Mouse (Mus musculus): ENCODE results near the gene Rbm48.
A peak's percentile ranks its signal among the peaks of the same experiment; 100 is the strongest.
"Not testable (repeated sequence)": the region's sequence is repeated elsewhere in the genome, so short reads cannot be mapped to it uniquely, and the experiment has no call there.

Gene Rbm48

DNA sequence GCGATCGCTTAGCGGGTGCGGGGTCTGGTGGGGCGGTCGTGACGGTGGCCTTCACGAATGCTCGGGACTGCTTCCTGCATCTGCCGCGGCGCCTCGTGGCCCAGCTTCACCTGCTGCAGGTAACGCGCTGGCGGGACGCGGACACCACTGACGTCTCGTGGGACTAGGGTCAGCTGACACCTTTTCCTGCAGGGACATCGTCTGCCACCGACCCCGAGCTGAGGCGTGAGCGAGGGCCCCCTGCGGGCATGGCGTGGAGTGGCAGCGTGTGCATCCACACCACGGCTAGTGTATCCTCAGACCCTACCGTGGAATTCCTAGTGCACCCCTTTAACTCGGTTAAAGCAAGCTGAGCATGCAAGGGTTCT, at the start of gene Rbm48:
Rbm48 (minus strand) TSS at position 187 of the 368 bp plus-strand sequence.
- peak; percentile 80 to 81 for DNase-seq (ENCODE audit: low spot score in 2 of 2)

GRCm38 (mm10) chr5:3645326-3645725, 48.9 kb upstream of the Rbm48 start:
- no peak for DNase-seq (ENCODE audit: low spot score in 2 of 2)

DNA sequence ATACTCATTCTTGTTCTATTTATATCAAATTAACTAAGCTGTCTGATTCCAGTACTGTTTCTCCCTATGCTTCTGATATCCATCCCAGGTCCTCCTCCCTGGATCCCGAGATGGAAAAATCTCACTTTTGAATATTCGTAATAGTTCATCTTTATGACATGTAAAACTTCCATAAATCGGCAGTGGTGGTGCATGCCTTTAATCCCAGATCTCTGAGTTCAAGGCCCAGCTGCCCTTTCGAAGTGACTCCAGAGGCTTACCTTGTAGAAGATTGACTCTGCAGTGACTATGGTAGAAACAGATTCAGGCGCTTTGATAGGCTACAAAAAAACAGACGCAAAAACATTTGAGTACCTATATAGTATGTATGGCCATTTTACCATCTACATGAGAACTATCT, 48.2 kb upstream of the Rbm48 start:
- DNase-seq (ENCODE audit: low spot score in 2 of 2), result no peak

DNA sequence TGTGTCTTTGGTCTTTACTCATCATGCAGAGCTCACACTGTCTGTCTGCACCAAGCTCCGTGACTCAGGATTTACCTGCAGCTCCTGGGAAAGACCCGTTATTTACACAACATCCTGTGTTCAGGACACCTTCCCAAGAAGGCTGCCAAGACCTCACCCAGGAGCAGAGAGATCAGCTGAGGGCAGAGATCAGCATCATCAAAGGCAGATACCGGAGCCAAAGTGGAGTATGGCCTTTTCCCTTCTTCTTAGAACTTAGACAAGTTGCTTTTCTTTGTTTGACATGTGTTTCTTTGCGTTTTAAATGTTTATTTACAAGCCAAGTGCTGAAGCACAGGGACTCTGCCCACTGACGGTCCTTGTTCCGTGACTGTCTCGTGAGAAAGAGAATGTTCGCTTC, 38.9 kb upstream of the Rbm48 start:
- no peak for DNase-seq (ENCODE audit: low spot score in 2 of 2)

DNA sequence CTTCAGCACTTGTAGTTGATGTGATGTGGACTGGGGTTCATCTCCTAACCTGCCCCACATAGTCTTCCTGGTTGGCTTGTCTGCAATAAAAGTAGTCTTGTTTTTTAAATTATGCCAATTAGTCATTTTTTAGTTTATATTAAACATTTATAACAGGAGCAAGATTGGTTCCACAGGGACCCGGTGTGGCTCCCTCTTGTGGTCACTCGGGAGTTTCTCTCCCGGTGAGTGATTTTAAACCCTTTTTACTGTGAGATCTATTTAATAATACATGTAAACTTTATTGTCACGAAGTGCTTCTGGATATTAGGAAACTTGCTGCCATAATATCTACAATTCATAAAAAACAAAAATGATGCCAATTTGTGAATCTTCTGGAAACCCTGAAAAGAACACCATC, 37.6 kb upstream of the Rbm48 start:
- no peak for DNase-seq (ENCODE audit: low spot score in 2 of 2)

DNA sequence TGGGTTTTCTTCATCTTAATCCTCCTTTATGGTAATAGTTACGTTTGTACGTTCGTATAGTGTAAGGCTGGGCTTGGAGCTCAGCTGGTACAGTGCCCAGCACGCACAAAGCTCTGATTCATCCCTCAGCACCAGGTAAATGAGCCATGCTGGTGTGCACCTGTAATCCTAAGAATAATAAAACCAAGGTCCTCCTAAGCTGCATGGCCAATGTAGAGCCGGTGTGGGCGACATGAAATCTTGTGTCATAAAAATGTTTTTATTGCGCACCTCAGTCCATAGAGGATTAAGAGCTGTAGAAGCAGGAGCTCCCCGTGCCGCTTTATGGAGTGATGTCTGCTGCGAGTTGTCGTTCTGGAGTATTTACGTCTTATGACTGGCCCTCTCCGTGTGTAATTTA, 36.9 kb upstream of the Rbm48 start:
- DNase-seq (ENCODE audit: low spot score in 2 of 2), result no peak

- no peak for DNase-seq (ENCODE audit: low spot score in 2 of 2)
Measured at GRCm38 (mm10) chr5:3632285-3632684, 35.9 kb upstream of the Rbm48 start.

GRCm38 (mm10) chr5:3631512-3632271, 35.3 kb upstream of the Rbm48 start:
- DNase-seq (ENCODE audit: low spot score in 2 of 2), result no peak

GRCm38 (mm10) chr5:3630055-3630454, 33.7 kb upstream of the Rbm48 start:
- no peak for DNase-seq (ENCODE audit: low spot score in 2 of 2)

- DNase-seq (ENCODE audit: low spot score in 2 of 2), result no peak
Measured at GRCm38 (mm10) chr5:3620486-3620885, 24.1 kb upstream of the Rbm48 start.

- not testable (repeated sequence) for DNase-seq (ENCODE audit: low spot score in 2 of 2)
Measured at GRCm38 (mm10) chr5:3611835-3612234, 15.4 kb upstream of the Rbm48 start.

- no peak for DNase-seq (ENCODE audit: low spot score in 2 of 2)
Measured at GRCm38 (mm10) chr5:3609241-3609640, 12.9 kb upstream of the Rbm48 start.

GRCm38 (mm10) chr5:3607114-3607513, 10.7 kb upstream of the Rbm48 start:
- DNase-seq (ENCODE audit: low spot score in 2 of 2), result no peak

GRCm38 (mm10) chr5:3600790-3601189, 4.4 kb upstream of the Rbm48 start:
- no peak for DNase-seq (ENCODE audit: low spot score in 2 of 2)

DNA sequence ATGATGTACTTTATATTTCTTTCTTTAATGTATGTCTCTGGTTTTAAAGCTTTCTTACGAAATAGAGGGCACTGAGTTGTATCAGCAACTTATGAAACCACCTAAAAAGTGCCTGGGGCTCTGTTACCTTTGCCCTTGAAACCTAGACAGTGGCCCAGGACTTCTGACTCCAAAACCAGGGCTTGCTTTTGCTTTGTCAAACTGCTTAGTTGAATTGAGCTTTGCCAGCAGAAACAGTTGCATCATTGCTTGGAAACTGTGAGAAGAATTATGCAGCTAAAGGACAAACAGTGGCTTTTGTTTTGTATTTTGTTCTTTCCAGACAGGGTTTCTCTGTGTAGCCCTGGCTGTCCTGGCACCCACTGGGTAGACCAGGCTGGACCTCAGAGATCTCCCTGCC, 3.9 kb upstream of the Rbm48 start:
- no peak for DNase-seq (ENCODE audit: low spot score in 2 of 2)

DNA sequence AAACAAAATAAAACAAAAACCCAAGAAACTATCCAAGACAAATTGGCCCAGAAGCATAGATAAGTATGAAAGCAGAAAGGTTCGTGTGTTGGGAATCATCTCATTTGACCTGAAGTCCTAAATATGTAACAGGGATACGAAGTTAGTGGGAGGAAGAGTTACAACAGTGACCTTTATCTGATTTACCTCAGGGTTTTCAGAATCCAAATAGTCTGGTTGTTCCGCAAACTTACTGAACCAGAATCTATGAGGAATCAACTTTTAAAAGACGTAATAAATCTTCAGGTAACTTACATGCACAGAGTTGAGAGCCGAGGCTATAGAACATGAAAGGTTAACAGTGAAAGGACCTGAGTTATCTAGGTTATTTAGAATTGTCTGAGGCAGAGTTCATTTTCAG, 2.4 kb upstream of the Rbm48 start:
- no peak for DNase-seq (ENCODE audit: low spot score in 2 of 2)

DNA sequence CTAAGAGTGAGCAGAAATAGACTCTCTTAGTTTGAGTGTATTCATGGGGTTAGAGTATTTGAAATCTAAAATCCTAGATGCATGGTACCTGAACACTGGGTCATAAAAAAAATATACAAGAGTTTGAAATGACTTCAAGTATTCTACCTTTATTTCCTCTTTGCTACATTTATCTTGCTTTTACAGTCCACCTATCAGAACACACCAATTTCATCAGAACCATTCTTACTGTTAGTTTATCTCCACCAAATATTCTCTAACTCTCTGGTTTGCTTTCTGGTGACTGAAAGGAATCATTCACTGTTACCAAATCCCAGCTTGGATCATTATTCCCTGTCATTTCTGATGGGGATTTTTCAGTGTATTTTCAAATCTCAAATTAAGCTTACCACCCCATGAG, 786 bp upstream of the Rbm48 start:
- no peak for DNase-seq (ENCODE audit: low spot score in 2 of 2)

GRCm38 (mm10) chr5:3595693-3596398, 539 bp downstream of the Rbm48 start, which contains the start of gene Pex1:
Gene Pex1, plus strand, starts transcription at chr5:3596066.
- peak; percentile 93 to 96 for DNase-seq (ENCODE audit: low spot score in 2 of 2)

- DNase-seq (ENCODE audit: low spot score in 2 of 2), result no peak
Measured at GRCm38 (mm10) chr5:3579066-3579465, 17.3 kb downstream of the Rbm48 start.

GRCm38 (mm10) chr5:3577939-3578338, 18.4 kb downstream of the Rbm48 start:
- no peak for DNase-seq (ENCODE audit: low spot score in 2 of 2)

DNA sequence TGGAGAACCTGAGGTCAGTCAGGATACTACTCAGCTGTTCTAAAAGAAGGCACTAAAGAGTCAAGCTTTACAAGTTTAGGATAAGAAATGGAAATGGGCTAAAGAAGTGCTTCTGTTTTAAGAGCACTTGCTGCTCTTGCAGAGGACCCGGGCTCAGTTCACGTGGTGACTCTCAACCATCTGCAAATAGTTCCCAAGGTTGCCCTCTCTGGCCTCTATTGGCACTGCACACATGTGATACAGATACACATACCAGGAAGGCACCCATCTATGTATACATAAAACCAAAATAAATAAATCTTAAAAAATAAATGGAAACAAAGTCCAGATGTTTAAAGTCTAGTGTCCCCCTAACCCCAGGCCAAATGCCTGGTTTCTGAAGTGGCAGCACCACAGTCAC, 21.6 kb downstream of the Rbm48 start:
- DNase-seq (ENCODE audit: low spot score in 2 of 2), result no peak

- no peak for DNase-seq (ENCODE audit: low spot score in 2 of 2)
Measured at GRCm38 (mm10) chr5:3571266-3571665, 25.1 kb downstream of the Rbm48 start, which contains the start of gene 1700109H08Rik. Gene 1700109H08Rik, plus strand, starts transcription at chr5:3571566.

GRCm38 (mm10) chr5:3554198-3554597, 42.2 kb downstream of the Rbm48 start:
- no peak for DNase-seq (ENCODE audit: low spot score in 2 of 2)
